Mouse (Mus musculus) telencephalon, adult 2 months (tissue): ENCODE data around the gene Eif3d.
"Not testable (repeated sequence)": the region's sequence is repeated elsewhere in the genome, so short reads cannot be mapped to it uniquely, and the experiment has no call there.

ENCODE experiments used
- DNase-seq: peaks from one replicate; pipeline ENCODE4 v3.0.0-alpha.2; 2011; ENCODE audit warnings: low read depth, low spot score

The Eif3d gene

GRCm38 (mm10) chr15:77970470-77971292 lies at the start of gene Eif3d:
Gene Eif3d, minus strand, starts transcription at chr15:77970813.
- peak; percentile 95 for DNase-seq

GRCm38 (mm10) chr15:78014046-78014445 lies 43.4 kb upstream of the Eif3d start:
- no peak for DNase-seq

GRCm38 (mm10) chr15:78008206-78008605 lies 37.6 kb upstream of the Eif3d start:
- not testable (repeated sequence) for DNase-seq

GRCm38 (mm10) chr15:78003929-78004328 lies 33.3 kb upstream of the Eif3d start:
- no peak for DNase-seq

- no peak for DNase-seq
Observed at GRCm38 (mm10) chr15:78001400-78001799, 30.8 kb upstream of the Eif3d start.

GRCm38 (mm10) chr15:77988541-77988940 lies 17.9 kb upstream of the Eif3d start:
- no peak for DNase-seq

- no peak for DNase-seq
Observed at GRCm38 (mm10) chr15:77983391-77983790, 12.8 kb upstream of the Eif3d start.

- DNase-seq, result no peak
Observed at GRCm38 (mm10) chr15:77982195-77982939, 11.8 kb upstream of the Eif3d start.

GRCm38 (mm10) chr15:77981181-77981680 lies 10.6 kb upstream of the Eif3d start:
- no peak for DNase-seq

- DNase-seq, result peak; percentile 83
Observed at GRCm38 (mm10) chr15:77979427-77979865, 8.8 kb upstream of the Eif3d start.

GRCm38 (mm10) chr15:77977663-77978062 lies 7.0 kb upstream of the Eif3d start:
- no peak for DNase-seq

GRCm38 (mm10) chr15:77974165-77974841 lies 3.7 kb upstream of the Eif3d start:
- DNase-seq, result no peak

- no peak for DNase-seq
Observed at GRCm38 (mm10) chr15:77969940-77970469, 608 bp downstream of the Eif3d start.

- no peak for DNase-seq
Observed at GRCm38 (mm10) chr15:77965117-77965528, 5.5 kb downstream of the Eif3d start.

- no peak for DNase-seq
Observed at GRCm38 (mm10) chr15:77962447-77962846, 8.2 kb downstream of the Eif3d start.

- no peak for DNase-seq
Observed at GRCm38 (mm10) chr15:77960693-77961092, 9.9 kb downstream of the Eif3d start.

GRCm38 (mm10) chr15:77958071-77958470 lies 12.5 kb downstream of the Eif3d start:
- DNase-seq, result no peak

GRCm38 (mm10) chr15:77957625-77958024 lies 13.0 kb downstream of the Eif3d start:
- DNase-seq, result no peak

GRCm38 (mm10) chr15:77956404-77956901 lies 14.2 kb downstream of the Eif3d start, which contains the start of gene Foxred2:
Gene Foxred2, minus strand, starts transcription at chr15:77956722.
- DNase-seq, result peak; percentile 63

- no peak for DNase-seq
Observed at GRCm38 (mm10) chr15:77955440-77956403, 14.9 kb downstream of the Eif3d start.
